Comparison of ENCODE assay signal across 14 mouse cellular contexts in the genomic region with DNA sequence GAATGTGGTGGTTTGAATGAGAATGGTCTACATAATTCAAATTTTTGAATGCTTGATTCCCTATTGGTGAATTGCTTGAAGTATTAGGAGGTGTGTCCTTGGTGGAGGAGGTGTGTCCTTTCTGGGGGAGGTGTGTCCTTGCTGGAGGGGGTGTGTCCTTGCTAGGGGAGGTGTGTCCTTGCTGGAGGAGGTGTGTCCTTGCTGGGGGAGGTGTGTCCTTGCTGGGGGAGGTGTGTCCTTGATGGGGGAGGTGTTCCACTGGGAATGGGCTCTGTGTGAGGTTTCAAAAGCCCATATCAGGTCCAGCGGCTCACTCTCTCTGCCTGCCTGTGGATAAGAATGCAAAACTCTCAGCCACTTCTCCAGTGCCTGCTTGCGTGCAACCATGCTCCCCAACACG. TPM values are rescaled to one million over a fixed set of nuclear protein-coding genes. Genes with fewer than 3 reads are reported as not detected.
DNase-seq lines count a peak whose midpoint lies in the region; ATAC-seq and TF ChIP-seq lines count a peak whose summit lies in the region.
"Had no signal": no experiment of that assay in that cellular context is flagged by ENCODE, and none has a peak within 500 bp of the region (broad histone marks: within the 10 kb centered on the region; RNA-seq: fewer than 3 reads in every experiment).

No protein-coding gene starts in this region.

- no peak for TF ChIP-seq CTCF in hindbrain, postnatal 0 days (IDR thresholded peaks at IDR 0.05; ENCODE audit: low read depth)
- TF ChIP-seq CTCF in liver, embryonic 14.5 days (IDR thresholded peaks at IDR 0.05; ENCODE audit: low read depth) = no peak

- TF ChIP-seq EP300 in liver, embryonic 14.5 days (IDR thresholded peaks at IDR 0.05; ENCODE audit: low read depth) = no peak

- H3K9me3 ChIP-seq in hindbrain, postnatal 0 days (ENCODE audit: low read length) = no peaks in the 10 kb centered on the region
- H3K9me3 ChIP-seq in hindbrain, embryonic 13.5 days = no peaks in the 10 kb centered on the region
- H3K9me3 ChIP-seq in liver, embryonic 14.5 days (ENCODE audit: control insufficient read depth, low read length) = no peaks in the 10 kb centered on the region
- no peaks in the 10 kb centered on the region for H3K9me3 ChIP-seq in neural tube, embryonic 15.5 days (replicated peaks)
- H3K9me3 ChIP-seq: forebrain, embryonic 13.5 days; liver, embryonic 15.5 days had no signal

- ATAC-seq in hindbrain, postnatal 0 days = no peak
- ATAC-seq in hindbrain, embryonic 13.5 days (ENCODE audit: low FRiP score) = no peak
- peak; percentile 24 for ATAC-seq in liver, embryonic 14.5 days (ENCODE audit: insufficient read depth)
- ATAC-seq in neural tube, embryonic 15.5 days (ENCODE audit: low FRiP score) = no peak
- ATAC-seq: forebrain, embryonic 13.5 days had no signal

- 45% methylated on average over 3 of the region's 3 CpGs for WGBS in hindbrain, postnatal 0 days
- WGBS in hindbrain, embryonic 13.5 days = 50% methylated on average over 3 of the region's 3 CpGs
- WGBS in liver, embryonic 14.5 days (ENCODE audit: insufficient replicate concordance) = 37% methylated on average over 3 of the region's 3 CpGs
- 62% methylated on average over 3 of the region's 3 CpGs for WGBS in neural tube, embryonic 15.5 days

- H3K4me1 ChIP-seq in hindbrain, postnatal 0 days (ENCODE audit: insufficient read depth, low read length) = peaks cover 7% of the 10 kb centered on the region
- peaks cover 14% of the 10 kb centered on the region for H3K4me1 ChIP-seq in hindbrain, embryonic 13.5 days (replicated peaks)
- peaks cover 9 to 10% of the 10 kb centered on the region in 2 experiments for H3K4me1 ChIP-seq in liver, embryonic 14.5 days (replicated peaks; ENCODE audit: control insufficient read depth in 2 of 2, insufficient read depth in 2 of 2, low read length in 1 of 2)
- peaks cover 11% of the 10 kb centered on the region for H3K4me1 ChIP-seq in neural tube, embryonic 15.5 days

- H3K27ac ChIP-seq in hindbrain, postnatal 0 days = no peak overlapping the region
- H3K27ac ChIP-seq in hindbrain, embryonic 13.5 days = no peak overlapping the region
- no peak overlapping the region for H3K27ac ChIP-seq in liver, embryonic 14.5 days
- no peak overlapping the region for H3K27ac ChIP-seq in neural tube, embryonic 15.5 days (replicated peaks)
- H3K27ac ChIP-seq: forebrain, embryonic 13.5 days; liver, embryonic 15.5 days had no signal

- no peak overlapping the region for H3K4me3 ChIP-seq in hindbrain, postnatal 0 days (ENCODE audit: low read length)
- H3K4me3 ChIP-seq in hindbrain, embryonic 13.5 days = no peak overlapping the region
- no peak overlapping the region for H3K4me3 ChIP-seq in liver, embryonic 14.5 days (ENCODE audit: insufficient read depth in 1 of 2, low read depth in 2 of 2, low read length in 2 of 2)
- H3K4me3 ChIP-seq in neural tube, embryonic 15.5 days (replicated peaks) = no peak overlapping the region
- H3K4me3 ChIP-seq: forebrain, embryonic 13.5 days; liver, embryonic 15.5 days; myocyte had no signal

- H3K36me3 ChIP-seq in hindbrain, postnatal 0 days (ENCODE audit: insufficient read depth, low read length) = no peaks in the 10 kb centered on the region
- H3K36me3 ChIP-seq in hindbrain, embryonic 13.5 days = no peaks in the 10 kb centered on the region
- H3K36me3 ChIP-seq in liver, embryonic 14.5 days (replicated peaks; ENCODE audit: control insufficient read depth, insufficient read depth, low read depth) = no peaks in the 10 kb centered on the region
- H3K36me3 ChIP-seq in neural tube, embryonic 15.5 days = no peaks in the 10 kb centered on the region
- H3K36me3 ChIP-seq: liver, embryonic 15.5 days had no signal

- H3K4me2 ChIP-seq in hindbrain, postnatal 0 days (ENCODE audit: low read depth, low read length) = no peak overlapping the region
- H3K4me2 ChIP-seq in hindbrain, embryonic 13.5 days = no peak overlapping the region
- no peak overlapping the region for H3K4me2 ChIP-seq in liver, embryonic 14.5 days (ENCODE audit: low read depth)
- H3K4me2 ChIP-seq in neural tube, embryonic 15.5 days = no peak overlapping the region
- H3K4me2 ChIP-seq: forebrain, embryonic 13.5 days; liver, embryonic 15.5 days had no signal

- H3K27me3 ChIP-seq in hindbrain, postnatal 0 days (ENCODE audit: insufficient read depth, low read length) = no peaks in the 10 kb centered on the region
- H3K27me3 ChIP-seq in hindbrain, embryonic 13.5 days = peaks cover 5% of the 10 kb centered on the region; the same call in 1 of the 2 replicates
- no peaks in the 10 kb centered on the region for H3K27me3 ChIP-seq in liver, embryonic 14.5 days (ENCODE audit: control insufficient read depth, insufficient read depth, low read length)
- no peaks in the 10 kb centered on the region for H3K27me3 ChIP-seq in neural tube, embryonic 15.5 days (replicated peaks)

- H3K9ac ChIP-seq in hindbrain, postnatal 0 days (replicated peaks; ENCODE audit: low read length) = no peak overlapping the region
- H3K9ac ChIP-seq in hindbrain, embryonic 13.5 days = no peak overlapping the region
- no peak overlapping the region for H3K9ac ChIP-seq in liver, embryonic 14.5 days (replicated peaks)
- H3K9ac ChIP-seq in neural tube, embryonic 15.5 days (replicated peaks) = no peak overlapping the region
- H3K9ac ChIP-seq: forebrain, embryonic 13.5 days; liver, embryonic 15.5 days had no signal

- DNase-seq in hindbrain, postnatal 0 days (ENCODE audit: low spot score) = peak; percentile 4
- DNase-seq in B cell, adult 2 months = peak; percentile 70 to 73
- peak; percentile 71 for DNase-seq in adrenal gland, adult 8-10 months
- DNase-seq in liver, embryonic 14.5 days (ENCODE audit: low read depth in 3 of 3, low spot score in 3 of 3) = peak in 2 of 3 experiments; percentile 24 to 55
- DNase-seq in layer of hippocampus, adult 9-10 months (ENCODE audit: low spot score) = no peak
- no peak for DNase-seq in cerebellum, adult 9-10 months
- DNase-seq: cerebellum, postnatal 25 days; heart, postnatal 10 days; layer of hippocampus, adult 9-11 months had no signal

RNA-seq across cellular contexts. Expression of a gene that starts 2.1 kb away (rescaled TPM):
- 13.1 and 16.6 TPM in 2 replicates for total RNA-seq in hindbrain, postnatal 0 days (2014; rRNA removed)
- 11.0 and 11.4 TPM in 2 replicates for polyA plus RNA-seq in hindbrain, postnatal 0 days (2015; fragmentation: Nextera tagmentation; extraction: Ambion mirVana)
- 19.6 and 20.4 TPM in 2 replicates for polyA plus RNA-seq in hindbrain, embryonic 13.5 days (2015; fragmentation: Nextera tagmentation; extraction: Ambion mirVana)
- 10 to 100 TPM; 29.1 to 40.5 (median 37.8) TPM for total RNA-seq in adrenal gland, adult 8-10 months (2022)
- polyA plus RNA-seq in liver, embryonic 14.5 days (2012; rRNA removed) = 3.3 and 4.0 TPM in 2 replicates
- 5.9 and 6.1 TPM in 2 replicates for polyA plus RNA-seq in liver, embryonic 14.5 days (2014; fragmentation: Nextera tagmentation; extraction: Ambion mirVana)
- polyA plus RNA-seq in neural tube, embryonic 15.5 days (2015; fragmentation: Nextera tagmentation; extraction: Ambion mirVana) = 14.6 and 15.3 TPM in 2 replicates

Comparison
In these comparisons a context has a peak if more than half of its experiments do, and no peak if none do; other contexts are left out.
1. DNase-seq: peak in hindbrain, postnatal 0 days (single experiment), B cell, adult 2 months (2 of 2), adrenal gland, adult 8-10 months (single experiment) and liver, embryonic 14.5 days (2 of 3); none in layer of hippocampus, adult 9-10 months (single experiment) and cerebellum, adult 9-10 months (single experiment).